Mouse (Mus musculus): ENCODE data around the gene Gm11627. TPM values are rescaled to one million over a fixed set of nuclear protein-coding genes. Genes with fewer than 3 reads are reported as not detected.

Gm11627 gene
- polyA plus RNA-seq, 1 experiment, result not detected

GRCm38 (mm10) chr11:102603496-102603850 lies 24.2 kb upstream of the Gm11627 start:
- Histone ChIP-seq H3K4me3 (replicated peaks) (peak overlapping the region; percentile 90), H3K36me3 (replicated peaks; ENCODE audit: low read length) (no peaks in the 10 kb centered on the region), H3K4me1 (peaks cover 35% of the 10 kb centered on the region), H3K9me3 (peaks cover 10% of the 10 kb centered on the region), H3K27me3 (replicated peaks) (peaks cover 63% of the 10 kb centered on the region)
- TF ChIP-seq GATA1 (IDR thresholded peaks at IDR 0.05; ENCODE audit: borderline replicate concordance, low read length) (no peak), FLI1 (IDR thresholded peaks at IDR 0.05; ENCODE audit: low read length) (no peak)

- no peak for TF ChIP-seq GATA1 (IDR thresholded peaks at IDR 0.05; ENCODE audit: borderline replicate concordance, low read length)
- TF ChIP-seq FLI1 (IDR thresholded peaks at IDR 0.05; ENCODE audit: low read length), result no peak
- H3K27me3 ChIP-seq (replicated peaks), result peaks cover 61% of the 10 kb centered on the region
- peaks cover 10% of the 10 kb centered on the region for H3K9me3 ChIP-seq
- peaks cover 35% of the 10 kb centered on the region for H3K4me1 ChIP-seq
- no peaks in the 10 kb centered on the region for H3K36me3 ChIP-seq (replicated peaks; ENCODE audit: low read length)
- H3K4me3 ChIP-seq (replicated peaks), result peak overlapping the region; percentile 90
These were observed 23.7 kb upstream of the Gm11627 start for GRCm38 (mm10) chr11:102602816-102603495.

GRCm38 (mm10) chr11:102599912-102600311 lies 20.7 kb upstream of the Gm11627 start:
- TF ChIP-seq FLI1 (IDR thresholded peaks at IDR 0.05; ENCODE audit: low read length) (no peak), GATA1 (IDR thresholded peaks at IDR 0.05; ENCODE audit: borderline replicate concordance, low read length) (no peak)
- no peak overlapping the region for H3K4me3 ChIP-seq (replicated peaks)
- peaks cover 56% of the 10 kb centered on the region for H3K27me3 ChIP-seq (replicated peaks)
- no peaks in the 10 kb centered on the region for H3K9me3 ChIP-seq
- H3K4me1 ChIP-seq, result peaks cover 22% of the 10 kb centered on the region
- H3K36me3 ChIP-seq (replicated peaks; ENCODE audit: low read length), result no peaks in the 10 kb centered on the region

GRCm38 (mm10) chr11:102595341-102595820 lies 16.1 kb upstream of the Gm11627 start:
- peaks cover 3% of the 10 kb centered on the region; the same call in 1 of the 2 replicates for H3K9me3 ChIP-seq
- H3K36me3 ChIP-seq (replicated peaks; ENCODE audit: low read length), result no peaks in the 10 kb centered on the region
- H3K4me3 ChIP-seq (replicated peaks), result no peak overlapping the region
- TF ChIP-seq FLI1 (IDR thresholded peaks at IDR 0.05; ENCODE audit: low read length) (no peak), GATA1 (IDR thresholded peaks at IDR 0.05; ENCODE audit: borderline replicate concordance, low read length) (no peak)
- H3K4me1 ChIP-seq, result no peaks in the 10 kb centered on the region
- peaks cover 33% of the 10 kb centered on the region for H3K27me3 ChIP-seq (replicated peaks)

- no peaks in the 10 kb centered on the region for H3K36me3 ChIP-seq (replicated peaks; ENCODE audit: low read length)
- no peak overlapping the region for H3K4me3 ChIP-seq (replicated peaks)
- H3K9me3 ChIP-seq, result peaks cover 11% of the 10 kb centered on the region
- TF ChIP-seq FLI1 (IDR thresholded peaks at IDR 0.05; ENCODE audit: low read length), result no peak
- no peak for TF ChIP-seq GATA1 (IDR thresholded peaks at IDR 0.05; ENCODE audit: borderline replicate concordance, low read length)
- H3K27me3 ChIP-seq (replicated peaks), result peaks cover 31% of the 10 kb centered on the region
- no peaks in the 10 kb centered on the region for H3K4me1 ChIP-seq
These were observed 8.3 kb upstream of the Gm11627 start for GRCm38 (mm10) chr11:102587554-102587953.

GRCm38 (mm10) chr11:102586445-102587130 lies 7.3 kb upstream of the Gm11627 start:
- no peak overlapping the region for H3K4me3 ChIP-seq (replicated peaks)
- TF ChIP-seq GATA1 (IDR thresholded peaks at IDR 0.05; ENCODE audit: borderline replicate concordance, low read length), result no peak
- H3K27me3 ChIP-seq (replicated peaks), result peaks cover 36% of the 10 kb centered on the region
- H3K36me3 ChIP-seq (replicated peaks; ENCODE audit: low read length), result no peaks in the 10 kb centered on the region
- no peaks in the 10 kb centered on the region for H3K4me1 ChIP-seq
- peaks cover 11% of the 10 kb centered on the region for H3K9me3 ChIP-seq

GRCm38 (mm10) chr11:102582736-102583135 lies 3.5 kb upstream of the Gm11627 start:
- H3K27me3 ChIP-seq (replicated peaks), result peaks cover 53% of the 10 kb centered on the region
- TF ChIP-seq FLI1 (IDR thresholded peaks at IDR 0.05; ENCODE audit: low read length) (no peak), GATA1 (IDR thresholded peaks at IDR 0.05; ENCODE audit: borderline replicate concordance, low read length) (no peak)
- H3K4me3 ChIP-seq (replicated peaks), result no peak overlapping the region
- H3K9me3 ChIP-seq, result peaks cover 11% of the 10 kb centered on the region
- peaks cover 14% of the 10 kb centered on the region for H3K4me1 ChIP-seq
- no peaks in the 10 kb centered on the region for H3K36me3 ChIP-seq (replicated peaks; ENCODE audit: low read length)

GRCm38 (mm10) chr11:102582016-102582610 lies 2.9 kb upstream of the Gm11627 start:
- Histone ChIP-seq H3K36me3 (replicated peaks; ENCODE audit: low read length) (no peaks in the 10 kb centered on the region), H3K27me3 (replicated peaks) (peaks cover 57% of the 10 kb centered on the region), H3K9me3 (peaks cover 11% of the 10 kb centered on the region), H3K4me1 (peaks cover 18% of the 10 kb centered on the region), H3K4me3 (replicated peaks) (no peak overlapping the region)
- TF ChIP-seq GATA1 (IDR thresholded peaks at IDR 0.05; ENCODE audit: borderline replicate concordance, low read length) (no peak), FLI1 (IDR thresholded peaks at IDR 0.05; ENCODE audit: low read length) (no peak)

GRCm38 (mm10) chr11:102581281-102582015 lies 2.2 kb upstream of the Gm11627 start:
- no peak for TF ChIP-seq FLI1 (IDR thresholded peaks at IDR 0.05; ENCODE audit: low read length)
- TF ChIP-seq GATA1 (IDR thresholded peaks at IDR 0.05; ENCODE audit: borderline replicate concordance, low read length), result no peak
- Histone ChIP-seq H3K9me3 (peaks cover 7% of the 10 kb centered on the region), H3K4me3 (replicated peaks) (no peak overlapping the region), H3K4me1 (peaks cover 21% of the 10 kb centered on the region), H3K27me3 (replicated peaks) (peaks cover 59% of the 10 kb centered on the region), H3K36me3 (replicated peaks; ENCODE audit: low read length) (no peaks in the 10 kb centered on the region)

All from megakaryocyte, embryonic 14.5 days (primary cell).